Mouse (Mus musculus) kidney, adult 2 months (tissue): ENCODE data around the gene Cytip.

Experiments used
- CTCF ChIP-seq: fragments of 200-500 bp; conservative IDR thresholded peaks from 2 replicates; pipeline ENCODE4 v1.5.1; 2011; ENCODE audit warnings: low read depth, mild to moderate bottlenecking, control low read depth, low read length, moderate library complexity, mixed read lengths; ENCODE audit not compliant: insufficient read depth, insufficient read length
- POLR2A ChIP-seq: fragments of 200-500 bp; IDR thresholded peaks from one replicate; pipeline ENCODE4 v1.6.1; 2011; ENCODE audit warnings: low read depth, low read length, control low read depth

DNA sequence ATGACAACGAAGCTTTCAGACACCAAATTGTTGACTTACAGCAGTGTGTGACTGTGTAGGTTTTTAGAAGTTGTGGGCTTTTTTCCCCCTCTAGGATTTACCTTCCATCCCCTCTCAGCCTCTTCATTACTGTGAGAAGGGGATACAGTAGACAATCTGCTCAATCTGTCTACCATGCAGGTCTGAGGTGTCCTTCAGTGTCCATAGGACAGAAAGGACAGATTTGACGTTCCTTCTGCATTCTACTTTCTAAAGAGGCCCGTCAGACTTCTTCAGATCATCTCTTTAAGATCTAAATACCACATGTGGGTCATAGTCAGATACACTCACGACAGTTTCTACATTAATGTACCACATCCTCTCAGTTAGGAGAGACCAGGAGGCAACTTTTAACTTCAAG lies 33.5 kb downstream of the Cytip start:
- TF ChIP-seq CTCF, result no peak
- TF ChIP-seq POLR2A, result no peak
